Mouse (Mus musculus) heart, adult 2 months (tissue): ENCODE measurements at regions not wholly inside any gene's neighbourhood (a gene's known extent, or its start where the extent isn't known, plus 50 kb on each side); places are given as distances from the start of the nearest gene placed in this dataset.

Experiments
- DNase-seq, 2 experiments: peaks; one replicate each; pipeline ENCODE4 v3.0.0; 2021
- H3K27ac ChIP-seq: fragments of 200-600 bp; 2 replicates; pipeline ENCODE4 v1.8.1; 2022
- H3K27me3 ChIP-seq: fragments of 200-500 bp; 2 replicates; pipeline ENCODE4 v1.6.1; 2012; ENCODE audit warnings: mild to moderate bottlenecking, low read length, inconsistent platforms, mixed read lengths; ENCODE audit not compliant: control insufficient read depth, insufficient read depth
- H3K36me3 ChIP-seq: fragments of 200-500 bp; 2 replicates; pipeline ENCODE4 v1.6.1; 2012; ENCODE audit warnings: low read length, inconsistent platforms; ENCODE audit not compliant: control insufficient read depth, insufficient read depth
- H3K4me1 ChIP-seq: fragments of 200-500 bp; 2 replicates; pipeline ENCODE4 v1.6.1; 2011; ENCODE audit warnings: low read length; ENCODE audit not compliant: control insufficient read depth, insufficient read depth
- H3K4me3 ChIP-seq: fragments of 200-600 bp; 2 replicates; pipeline ENCODE4 v1.8.1; 2022
- H3K79me2 ChIP-seq: fragments of 200-500 bp; replicated peaks from 2 replicates; pipeline ENCODE4 v1.6.1; 2012; ENCODE audit warnings: mild to moderate bottlenecking, inconsistent platforms, low read length, moderate library complexity, mixed read lengths; ENCODE audit not compliant: control insufficient read depth, insufficient read depth
- H3K9ac ChIP-seq: fragments of 200-500 bp; 2 replicates; pipeline ENCODE4 v1.6.1; 2012; ENCODE audit warnings: low read depth, mild to moderate bottlenecking, control low read depth, inconsistent platforms, low read length, mixed read lengths
- CTCF ChIP-seq: fragments of 200-600 bp; IDR thresholded peaks from 2 replicates; pipeline ENCODE4 v1.8.1; 2022; ENCODE audit warnings: antibody characterized with exemption, mild to moderate bottlenecking, moderate library complexity
- EP300 ChIP-seq: fragments of 200-500 bp; IDR thresholded peaks from 2 replicates; pipeline ENCODE4 v1.6.1; 2011; ENCODE audit warnings: low read depth, low read length, control low read depth; ENCODE audit not compliant: insufficient read depth
- POLR2A ChIP-seq: fragments of 200-500 bp; IDR thresholded peaks from 2 replicates; pipeline ENCODE4 v1.6.1; 2011; ENCODE audit warnings: mild to moderate bottlenecking, low read depth, low read length, control low read depth; ENCODE audit not compliant: insufficient read depth
- WGBS: fragments of 180-500 bp; shearing (Covaris S2); methylation state at CpG from one replicate; pipeline ENCODE4 v1.1.7; 2018; 5-methylcytosine and 5-hydroxymethylcytosine counted together
- intact Hi-C: fragments of 180-260 bp; cut with DNase I; formaldehyde crosslinking; loops from one replicate; pipeline ENCODE4 v1.15.1; 2025

DNA sequence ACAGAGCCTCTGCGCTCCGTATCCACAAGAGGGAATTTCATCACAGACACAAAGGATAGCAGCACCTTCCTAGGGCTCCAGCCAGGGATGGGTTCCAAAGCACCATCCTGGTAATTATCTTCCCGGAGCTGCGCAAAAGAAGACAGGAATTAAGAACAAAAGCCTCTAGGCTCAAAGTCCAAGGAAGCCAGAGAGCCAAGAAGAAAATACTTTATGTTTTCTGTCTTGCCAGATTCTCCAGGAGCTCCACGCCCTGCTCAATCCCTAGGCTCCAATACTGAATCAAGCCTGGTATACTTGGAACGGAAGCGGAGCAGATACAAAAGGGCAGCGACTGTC is 54.4 kb downstream of the Irf2bpl start:
- Histone ChIP-seq H3K36me3 (peaks cover 8% of the 10 kb centered on the region), H3K9ac (peak overlapping the region; percentile 56), H3K27ac (peak overlapping the region; percentile 97), H3K4me1 (peaks cover 41% of the 10 kb centered on the region), H3K27me3 (no peaks in the 10 kb centered on the region), H3K79me2 (no peaks in the 10 kb centered on the region), H3K4me3 (no peak overlapping the region)
- DNase-seq: no peak
- WGBS: 49% methylated on average over 8 of the region's 8 CpGs
- TF ChIP-seq EP300: no peak
- intact Hi-C loops: no loop called here

DNA sequence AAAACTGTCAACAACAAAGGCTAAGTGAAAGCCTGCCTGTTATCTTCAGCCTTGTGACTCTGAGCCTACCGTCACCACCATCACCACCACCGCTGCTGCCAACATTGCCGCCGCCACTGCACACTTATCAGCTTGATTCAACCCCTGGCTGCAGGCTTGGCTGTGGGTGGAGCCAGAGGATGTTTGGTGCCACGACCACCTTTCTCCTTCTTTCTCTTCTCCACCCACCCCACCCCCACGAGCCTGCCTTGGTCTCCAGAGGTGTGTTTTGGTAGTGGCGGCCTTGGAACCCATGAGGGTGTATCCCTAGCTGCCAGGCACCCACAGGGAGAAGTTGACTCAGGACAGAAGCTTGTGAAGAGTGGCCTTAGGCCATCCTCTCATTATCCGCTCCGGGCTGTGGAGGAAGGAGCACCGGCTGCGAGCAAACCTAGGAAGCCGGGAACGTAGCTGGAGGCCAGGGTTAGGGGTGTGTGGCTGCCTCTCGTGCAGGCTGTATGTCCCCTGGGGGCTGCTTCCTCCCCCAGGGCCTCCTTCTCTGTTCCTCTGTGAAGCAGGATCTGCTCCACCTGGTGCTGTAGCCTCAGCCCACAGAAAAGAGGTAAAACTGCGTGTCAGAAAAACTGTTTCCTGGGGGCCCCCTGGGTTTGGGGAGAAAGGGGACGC is 54.9 kb downstream of the Irf2bpl start:
- peak overlapping the region; percentile 56 for H3K9ac ChIP-seq
- peak overlapping the region; percentile 22; the same call in 1 of the 2 replicates for H3K4me3 ChIP-seq
- 45% methylated on average over 16 of the region's 16 CpGs for WGBS
- no peak for TF ChIP-seq POLR2A
- peak; percentile 96 for TF ChIP-seq EP300
- TF ChIP-seq CTCF: no peak
- no peaks in the 10 kb centered on the region for H3K27me3 ChIP-seq
- peaks cover 9% of the 10 kb centered on the region for H3K36me3 ChIP-seq
- H3K27ac ChIP-seq: peak overlapping the region; percentile 97
- no peaks in the 10 kb centered on the region for H3K79me2 ChIP-seq
- DNase-seq: peak; percentile 47 to 70
- intact Hi-C loops: loop anchor here (1.0 kb wide), 1 partner anchor 28 kb away; no protein-coding TSS in a partner anchor
- H3K4me1 ChIP-seq: peaks cover 45% of the 10 kb centered on the region

DNA sequence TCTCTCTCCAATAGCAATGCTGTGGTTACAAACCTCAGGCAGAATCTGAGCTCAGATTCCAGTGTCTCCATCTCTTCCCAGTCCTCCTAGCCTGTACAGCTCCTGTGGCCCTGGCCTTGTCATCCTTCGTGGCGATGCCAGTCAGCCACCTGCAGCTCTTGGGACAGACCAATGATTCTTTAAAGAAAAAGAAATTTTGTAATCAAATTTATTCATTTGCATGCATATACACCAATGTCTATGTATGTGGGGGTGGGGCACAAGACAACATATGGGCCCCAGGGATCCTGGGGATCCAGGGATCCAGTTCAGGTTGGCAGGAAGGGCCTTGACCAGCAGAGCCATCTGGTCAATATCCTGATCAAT is 57.4 kb downstream of the Irf2bpl start:
- Histone ChIP-seq H3K4me1 (peaks cover 31% of the 10 kb centered on the region), H3K4me3 (no peak overlapping the region), H3K79me2 (no peaks in the 10 kb centered on the region), H3K9ac (no peak overlapping the region), H3K27me3 (no peaks in the 10 kb centered on the region), H3K27ac (peak overlapping the region; percentile 95), H3K36me3 (peaks cover 7% of the 10 kb centered on the region)
- TF ChIP-seq EP300 (no peak), CTCF (no peak), POLR2A (no peak)
- DNase-seq: no peak
- intact Hi-C loops: no loop called here
- WGBS: 84% methylated on average over 2 of the region's 2 CpGs

DNA sequence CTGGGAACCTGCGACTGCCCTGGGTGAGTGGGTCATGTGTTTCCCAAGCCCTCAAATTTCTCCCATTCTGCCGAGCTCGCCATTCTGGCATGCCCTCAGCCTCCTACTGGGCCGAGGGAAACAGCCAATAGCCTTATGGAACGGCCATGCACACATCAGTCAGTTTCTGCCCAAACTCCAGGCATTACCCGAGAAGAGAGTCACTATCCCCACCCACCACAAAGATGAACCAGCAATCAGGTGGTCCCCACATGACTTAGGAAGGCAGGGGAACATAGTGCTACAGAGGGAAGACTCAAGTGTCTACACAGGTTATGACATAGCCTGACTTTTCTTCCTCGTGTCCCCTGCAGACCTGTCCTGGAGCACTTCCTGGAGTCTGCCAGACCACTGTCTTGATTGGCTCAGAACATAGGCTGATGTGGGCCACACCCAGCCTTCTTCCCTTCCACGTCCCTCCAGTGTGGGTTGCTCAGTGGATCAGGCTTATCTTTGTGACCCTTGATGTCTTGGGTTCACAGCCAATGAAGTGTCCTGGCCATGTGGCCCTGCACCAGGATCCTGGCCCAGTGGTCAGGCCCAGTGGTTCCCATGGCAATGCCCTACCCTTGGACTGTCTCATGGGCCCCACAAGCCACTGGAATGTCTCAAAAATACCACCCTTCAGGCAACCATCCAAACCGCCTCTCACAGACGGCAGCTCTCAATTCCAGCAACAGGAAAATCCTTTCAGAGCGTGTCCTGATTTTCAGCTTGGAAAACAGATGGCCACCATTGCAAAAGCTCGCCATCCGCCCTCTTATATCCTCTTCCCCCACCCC is 58.0 kb downstream of the Irf2bpl start:
- DNase-seq: peak in 1 of 2 experiments; percentile 64
- WGBS: 36% methylated on average over 13 of the region's 13 CpGs
- H3K27ac ChIP-seq: peak overlapping the region; percentile 95
- no peak overlapping the region for H3K4me3 ChIP-seq
- TF ChIP-seq CTCF (no peak), EP300 (no peak)
- peaks cover 7% of the 10 kb centered on the region for H3K36me3 ChIP-seq
- H3K4me1 ChIP-seq: peaks cover 29% of the 10 kb centered on the region
- intact Hi-C loops: no loop called here
- H3K79me2 ChIP-seq: no peaks in the 10 kb centered on the region
- no peak overlapping the region for H3K9ac ChIP-seq
- H3K27me3 ChIP-seq: no peaks in the 10 kb centered on the region

DNA sequence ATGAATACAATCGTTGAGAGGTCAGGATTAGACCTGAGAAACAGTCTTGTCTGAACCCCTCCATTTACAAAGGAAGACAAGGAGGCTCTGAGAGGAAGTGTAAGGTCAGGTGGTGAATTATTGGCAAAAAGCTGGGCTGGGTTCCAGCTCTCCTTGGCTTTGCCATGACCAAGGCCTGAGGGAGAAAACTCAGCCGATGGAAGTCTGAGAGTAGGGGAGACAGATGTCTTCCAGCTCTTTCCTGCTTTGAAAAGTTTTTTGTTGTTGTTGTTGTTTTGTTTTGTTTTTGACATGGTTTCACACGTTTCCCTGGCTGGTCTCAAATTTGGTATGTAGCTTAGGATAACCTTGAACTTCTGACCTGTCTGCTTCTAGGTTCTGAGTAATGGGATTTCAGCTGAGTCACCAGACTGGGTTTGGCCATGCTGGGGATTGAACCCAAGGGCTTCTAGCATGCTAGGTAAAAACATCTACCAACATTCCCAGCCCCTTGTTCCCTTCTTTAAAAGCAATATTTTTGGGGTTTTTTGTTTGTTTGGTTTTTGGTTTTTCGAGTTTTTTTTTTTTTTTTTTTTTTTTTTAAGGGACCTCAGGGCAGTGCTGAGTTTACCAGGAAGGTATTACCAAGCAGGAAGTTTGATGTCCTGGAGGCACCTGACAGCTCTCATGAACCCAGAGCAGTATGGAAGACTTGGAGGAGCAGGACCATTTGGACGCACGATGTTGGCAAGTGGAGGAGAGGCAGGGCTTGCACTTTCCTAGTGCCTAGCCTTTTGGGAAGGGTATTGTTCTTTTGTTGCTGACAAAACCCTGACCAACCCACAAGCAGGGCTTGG is 58.8 kb downstream of the Irf2bpl start:
- Histone ChIP-seq H3K27ac (peak overlapping the region; percentile 95), H3K9ac (no peak overlapping the region), H3K4me1 (peaks cover 25% of the 10 kb centered on the region), H3K79me2 (no peaks in the 10 kb centered on the region), H3K36me3 (peaks cover 7% of the 10 kb centered on the region), H3K27me3 (no peaks in the 10 kb centered on the region), H3K4me3 (no peak overlapping the region)
- WGBS: 41% methylated on average over 6 of the region's 6 CpGs
- TF ChIP-seq CTCF: no peak
- no peak for TF ChIP-seq EP300
- TF ChIP-seq POLR2A: no peak
- DNase-seq: no peak
- intact Hi-C loops: no loop called here
